Mouse (Mus musculus) gastrocnemius, postnatal 4 days (tissue): ENCODE measurements around the gene Ifitm6. TPM values are rescaled to one million over a fixed set of nuclear protein-coding genes. Genes with fewer than 3 reads are reported as not detected.
"Not testable (repeated sequence)": the region's sequence is repeated elsewhere in the genome, so short reads cannot be mapped to it uniquely, and the experiment has no call there.

Experiments used
- DNase-seq, 2 experiments: peaks; one replicate each; pipeline ENCODE4 v3.0.0; 2021 to 2022; ENCODE audit warnings: low spot score in 2 of 2, mixed read lengths in 2 of 2
- total RNA-seq, 2 experiments: library from RNA; stranded (reverse); gene quantifications; 2 replicates each; pipeline ENCODE4 v1.2.3; 2021

Gene Ifitm6
- total RNA-seq, 2 experiments from 2014 or later: 1.2 TPM; not detected in 1

DNA sequence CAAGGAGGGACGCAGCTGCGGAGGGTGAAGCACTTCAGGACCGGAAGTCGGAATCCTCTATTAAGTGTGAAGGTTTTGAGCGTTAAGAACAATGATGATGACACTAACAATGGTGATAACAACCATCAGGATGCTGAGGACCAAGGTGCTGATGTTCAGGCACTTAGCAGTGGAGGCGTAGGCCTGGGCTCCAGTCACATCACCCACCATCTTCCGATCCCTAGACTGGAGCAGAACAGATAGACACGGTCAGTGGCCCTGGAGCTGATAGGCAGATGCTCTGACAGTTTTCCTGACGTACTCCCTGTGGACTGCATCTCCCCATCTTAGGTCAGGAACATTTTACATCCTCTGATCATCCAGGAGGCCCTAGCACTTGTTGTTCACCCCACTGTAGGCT is 8.1 kb downstream of the Ifitm6 start:
- no peak for DNase-seq

DNA sequence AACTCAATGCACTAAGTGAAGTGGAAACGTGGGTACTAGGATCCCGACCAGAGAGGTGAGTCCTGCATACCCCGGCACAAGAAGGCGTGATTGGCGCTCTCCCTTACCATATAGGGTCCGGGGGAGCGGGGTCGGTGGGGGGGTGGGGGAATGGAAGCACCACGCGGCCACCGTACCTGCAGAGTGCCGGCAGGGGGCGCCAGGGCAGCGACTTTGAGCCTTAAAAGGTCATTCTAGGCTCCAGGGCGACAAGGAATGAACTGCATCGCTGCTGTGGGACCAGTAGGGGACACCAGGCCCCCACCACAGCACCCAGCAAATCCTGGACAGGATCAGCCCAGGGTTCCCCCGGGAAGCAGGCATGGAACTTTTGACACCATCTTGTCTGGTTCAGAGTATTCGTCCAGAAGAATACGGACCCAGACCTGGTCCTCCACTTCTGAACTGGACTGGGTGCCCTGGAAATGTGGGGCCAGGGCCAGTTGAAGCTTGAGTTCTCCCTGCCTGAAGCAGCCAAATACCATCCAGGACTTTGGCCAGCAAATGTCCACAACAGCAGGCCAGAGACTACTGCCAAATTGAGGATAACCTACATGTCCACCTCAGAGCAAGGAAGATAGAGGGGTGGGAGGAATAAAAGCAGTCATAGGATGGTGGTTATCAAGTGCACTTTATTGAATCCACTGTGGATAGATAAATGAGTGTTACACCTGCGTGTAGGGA is 8.6 kb downstream of the Ifitm6 start:
- DNase-seq: peak; percentile 79 to 86

DNA sequence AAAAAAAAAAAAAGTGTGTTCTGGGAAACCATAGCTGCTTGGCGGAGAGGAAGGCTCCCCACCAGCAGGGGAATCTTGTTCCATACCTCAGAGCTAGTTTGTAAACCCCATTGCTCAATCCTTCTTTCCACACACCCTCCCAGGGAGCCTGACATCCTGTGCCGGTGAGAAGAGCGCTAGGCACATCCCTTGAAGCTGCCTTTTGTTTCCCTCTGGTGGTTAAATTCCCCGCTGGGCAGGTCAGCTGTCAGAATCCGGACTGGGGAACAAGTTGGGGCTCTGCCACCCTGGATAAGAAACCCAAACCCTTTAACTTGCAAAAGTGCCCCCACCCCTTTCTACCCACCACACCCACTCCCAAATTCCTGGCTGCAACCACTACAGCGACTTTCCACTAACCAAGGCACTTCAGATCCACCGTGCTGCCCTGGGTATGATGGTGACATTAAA is 9.4 kb downstream of the Ifitm6 start:
- peak in 1 of 2 experiments; percentile 33 for DNase-seq

DNA sequence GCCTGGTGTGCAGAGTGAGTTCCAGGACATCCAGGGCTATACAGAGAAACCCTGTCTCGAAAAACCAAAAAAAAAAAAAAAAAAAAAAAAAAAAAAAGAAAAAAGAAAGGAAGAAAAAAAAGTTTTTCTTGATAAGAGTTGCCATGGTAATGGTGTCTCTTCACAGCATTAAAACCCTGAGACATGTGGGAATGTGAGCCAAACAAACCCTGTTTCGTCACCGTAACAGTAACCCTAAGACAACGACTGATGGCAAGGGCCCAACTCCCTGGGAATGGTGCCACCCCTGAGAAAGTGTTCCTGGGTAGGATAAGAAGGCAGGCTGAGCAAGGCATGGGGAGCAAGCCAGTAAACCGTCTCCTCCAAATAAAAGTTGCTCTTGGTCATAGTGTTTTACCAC is 10.8 kb downstream of the Ifitm6 start:
- DNase-seq: no peak

DNA sequence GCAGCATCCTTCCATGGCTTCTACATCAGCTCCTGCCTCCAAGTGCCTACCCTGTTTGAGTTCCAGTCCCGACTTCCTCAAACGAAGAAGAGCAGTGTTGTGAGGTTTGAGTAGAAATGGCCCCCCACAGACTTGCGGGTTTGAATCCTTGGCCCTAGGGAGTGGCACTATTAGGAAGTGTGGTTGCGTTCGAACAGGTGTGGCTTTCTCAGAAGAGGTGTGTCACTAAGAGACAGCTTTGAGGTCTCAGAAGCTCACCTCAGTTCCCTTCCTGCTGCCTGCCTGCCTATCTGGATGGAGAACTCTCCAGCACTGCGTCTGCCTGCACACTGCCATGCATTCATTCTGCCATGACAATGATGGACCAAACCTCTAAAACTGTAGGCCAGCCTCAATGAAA is 11.3 kb downstream of the Ifitm6 start:
- no peak for DNase-seq

DNA sequence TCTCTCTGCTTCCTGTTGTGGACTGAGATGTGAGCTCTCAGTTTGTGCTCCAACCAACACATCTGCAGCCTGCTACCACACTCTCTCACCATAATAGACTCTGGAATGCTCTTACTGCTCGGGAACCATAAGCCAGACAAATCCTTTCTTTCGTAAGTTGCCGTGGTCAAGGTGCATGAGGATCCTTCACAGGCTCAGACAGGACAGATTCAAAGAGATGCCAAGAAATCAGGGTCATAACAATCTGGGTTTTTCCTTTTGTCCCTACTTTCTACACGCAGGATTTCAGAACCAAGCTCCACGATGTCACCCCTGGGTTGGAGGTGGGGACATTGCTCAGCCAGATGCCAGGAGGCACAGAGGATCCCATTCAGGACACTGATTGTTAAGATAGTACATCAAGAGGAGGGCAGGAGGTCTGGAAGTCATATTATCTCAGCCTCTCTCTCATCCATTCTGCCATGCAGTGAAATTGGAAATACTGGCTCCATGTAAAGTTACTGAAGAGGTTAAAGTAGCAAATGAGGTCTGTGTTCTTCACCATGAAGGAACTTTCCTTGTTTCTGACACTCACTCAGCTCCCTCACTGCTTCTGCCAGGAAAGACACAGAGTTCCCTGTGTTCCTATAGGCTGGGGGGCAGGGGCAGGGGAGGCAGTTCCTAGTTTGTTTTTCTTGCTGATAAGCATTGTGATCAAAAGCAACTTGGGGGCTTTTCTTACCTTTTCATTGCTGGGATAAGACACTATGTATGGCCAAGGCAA is 14.3 kb downstream of the Ifitm6 start:
- no peak for DNase-seq

DNA sequence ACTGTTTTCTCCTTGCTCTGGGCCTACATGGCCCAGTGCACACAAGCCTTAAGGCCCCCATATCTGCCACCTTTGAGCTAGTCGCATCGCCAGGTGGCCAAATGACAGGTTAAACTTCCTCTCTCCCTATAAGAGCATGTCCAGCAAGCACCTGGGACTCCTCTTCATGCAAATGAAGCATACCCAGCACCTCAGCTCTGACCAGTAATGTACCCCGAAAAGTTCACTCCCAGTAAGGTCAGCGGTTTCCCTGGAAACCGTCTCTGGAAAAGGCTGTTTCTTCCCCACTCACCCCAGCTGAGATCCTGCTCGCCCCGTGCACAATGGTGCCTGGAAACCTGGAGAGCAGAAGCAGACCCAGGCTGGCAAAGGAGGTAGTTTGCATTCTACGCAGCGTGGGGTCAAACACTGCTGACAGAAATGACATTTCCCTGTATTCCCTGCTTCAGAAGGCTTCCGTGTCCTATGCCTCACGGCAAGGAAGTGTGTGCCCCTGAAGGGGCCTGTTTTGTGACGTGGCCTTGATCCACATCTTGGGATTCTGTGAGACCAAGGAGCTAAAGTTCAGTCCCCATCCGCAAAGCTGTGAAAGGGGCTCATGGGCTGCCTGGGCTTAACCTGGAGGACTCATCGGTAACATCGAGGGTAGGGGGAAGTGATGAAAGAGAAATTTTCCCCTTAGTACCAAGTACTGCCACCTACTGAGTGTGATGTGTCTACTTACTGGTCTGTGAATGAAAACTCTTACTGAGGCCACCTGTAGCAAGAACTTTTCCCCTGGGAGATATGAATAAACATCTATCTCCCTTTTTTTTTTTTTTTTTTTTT is 16.6 kb downstream of the Ifitm6 start:
- DNase-seq: no peak

DNA sequence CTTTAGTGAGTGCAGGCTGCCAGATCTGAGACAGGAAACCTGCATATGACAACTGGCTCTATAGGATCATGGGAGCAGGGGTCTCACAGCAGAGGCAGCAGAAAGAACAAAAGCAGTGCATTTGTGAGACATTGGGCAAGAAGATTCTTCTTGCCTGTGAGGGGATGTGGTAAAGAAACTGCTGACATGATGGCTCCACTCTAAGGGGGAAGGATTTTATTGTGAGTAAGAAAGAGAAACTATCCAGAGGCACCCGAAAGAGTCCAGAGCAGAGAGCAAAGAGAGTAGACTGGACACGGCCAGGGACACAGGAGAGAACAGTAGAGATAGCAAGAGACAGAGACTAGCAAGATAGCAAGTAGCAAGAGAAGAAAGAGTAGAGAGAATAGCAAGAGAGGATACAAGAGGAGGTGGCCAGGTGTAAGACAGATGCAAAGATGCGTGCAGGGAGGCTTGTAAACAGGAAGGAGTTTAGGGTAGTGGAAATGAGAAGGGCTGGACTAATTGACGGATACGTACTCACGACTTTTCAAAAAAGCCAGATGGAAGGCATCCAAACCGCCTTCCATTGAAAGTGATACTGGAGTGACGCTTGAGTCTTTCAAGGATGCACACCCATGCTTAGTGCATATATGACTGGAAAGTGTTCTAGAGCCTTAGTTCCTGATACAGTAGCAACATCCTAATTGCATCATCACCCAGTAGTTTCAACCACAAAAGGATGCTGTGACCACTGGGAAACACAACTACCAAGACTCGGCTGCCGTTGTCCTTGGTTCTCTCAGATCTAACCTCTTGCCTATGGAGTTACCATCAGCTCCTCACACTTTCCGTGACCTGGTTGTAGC is 18.6 kb downstream of the Ifitm6 start:
- no peak for DNase-seq

DNA sequence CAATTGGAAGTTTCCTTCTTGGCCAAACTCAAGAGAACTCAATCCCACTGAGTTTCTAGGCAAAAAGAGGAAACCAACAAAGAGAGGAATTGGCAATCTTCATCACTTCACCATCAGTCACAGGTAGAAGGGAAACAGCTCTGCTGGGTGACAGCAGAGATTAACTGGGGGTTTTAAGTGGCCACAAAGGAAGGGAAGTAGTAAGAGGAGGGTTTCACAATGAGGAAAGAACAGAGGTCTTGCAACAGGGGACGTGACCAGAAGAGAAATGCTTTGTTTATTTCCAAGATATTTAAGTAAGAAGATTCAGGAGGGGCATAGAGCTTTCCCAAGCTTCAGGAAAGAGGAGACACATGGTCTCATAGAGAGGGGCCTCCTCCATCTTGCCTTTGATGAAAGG is 19.9 kb downstream of the Ifitm6 start:
- no peak for DNase-seq

DNA sequence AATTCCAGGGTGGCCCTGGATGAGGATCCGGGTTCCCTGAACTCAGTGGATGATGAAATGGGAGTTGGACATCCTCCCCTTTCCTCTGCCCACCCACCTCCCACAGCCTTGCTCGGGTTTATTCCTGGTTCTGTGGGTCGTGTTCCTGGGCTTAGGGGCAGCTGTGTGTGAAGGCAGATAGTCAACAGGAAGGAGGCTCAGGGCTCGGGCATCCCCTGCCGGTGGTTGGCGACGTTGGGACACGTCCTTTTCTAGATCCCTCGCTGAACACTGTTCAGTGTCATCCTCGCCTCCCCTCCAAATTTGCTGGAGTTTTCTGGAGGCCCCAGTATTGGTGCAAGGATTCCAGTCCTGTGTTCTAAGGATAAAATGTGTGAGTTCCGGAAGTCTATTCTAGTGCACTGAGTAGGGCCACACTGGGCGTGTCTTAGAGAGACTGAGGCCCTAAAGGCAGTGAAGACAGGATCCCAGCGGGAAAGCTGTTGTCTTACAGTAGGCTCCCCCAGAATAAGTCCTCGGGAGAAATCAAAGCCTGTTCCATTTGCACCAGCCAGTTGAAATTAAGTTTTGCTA is 26.5 kb downstream of the Ifitm6 start:
- no peak for DNase-seq

DNA sequence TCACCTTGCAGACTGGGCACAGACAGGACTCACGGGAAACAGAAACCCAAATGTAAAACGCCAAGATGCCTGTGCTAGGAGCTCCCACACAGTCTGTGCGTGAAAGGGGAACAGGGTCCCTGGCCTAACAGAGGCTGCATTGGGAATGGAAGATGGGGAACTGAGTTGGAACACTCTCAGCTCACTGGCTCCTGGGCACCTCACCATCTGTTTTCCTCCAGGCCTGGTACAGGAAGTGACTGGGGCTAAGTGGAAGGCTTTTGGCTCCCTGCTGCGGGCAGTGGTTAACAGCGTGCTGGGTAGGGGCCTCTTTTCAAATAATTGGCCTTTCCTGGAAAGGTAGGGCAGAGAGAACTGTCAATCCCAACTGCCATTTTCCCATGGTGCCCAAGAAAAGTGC is 27.1 kb downstream of the Ifitm6 start:
- no peak for DNase-seq

DNA sequence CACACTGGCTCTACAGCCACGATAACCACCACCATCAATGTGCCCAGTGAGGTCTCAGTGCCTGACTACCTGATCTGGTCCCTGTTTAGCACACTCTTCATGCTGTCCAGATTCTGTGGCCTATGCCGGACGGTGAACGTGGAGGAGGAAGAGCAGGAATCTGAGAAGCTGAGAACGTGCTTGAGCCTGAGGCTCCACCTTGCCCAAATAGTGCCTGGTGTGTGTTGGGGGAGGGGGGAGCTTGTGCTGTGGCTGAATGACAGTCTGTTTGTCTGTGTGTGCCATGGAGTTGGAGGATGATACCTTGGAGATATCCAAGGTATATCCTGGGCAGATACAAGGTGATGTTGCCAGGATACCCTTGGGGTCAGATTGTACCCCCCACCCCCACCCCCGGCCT is 27.5 kb downstream of the Ifitm6 start:
- no peak for DNase-seq

DNA sequence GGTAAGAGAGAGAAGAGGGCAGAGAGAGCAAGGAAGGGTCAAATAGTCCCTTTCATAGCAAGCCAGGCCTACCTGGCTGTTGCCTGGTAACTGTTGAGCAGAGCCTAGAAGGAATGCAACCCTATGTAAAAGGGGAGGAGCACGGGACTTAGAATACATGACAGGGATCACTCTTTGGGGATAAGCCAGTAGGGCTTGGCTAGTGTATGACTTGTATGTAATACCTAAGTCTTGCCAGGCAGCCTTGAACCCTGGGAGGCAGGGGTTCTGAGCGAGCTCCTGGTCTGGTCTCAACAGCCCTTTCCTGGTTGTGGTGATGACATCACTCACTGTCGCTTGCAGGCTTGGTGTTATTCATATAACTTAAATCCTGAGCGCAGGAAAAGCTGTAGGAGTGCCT is 28.7 kb downstream of the Ifitm6 start:
- DNase-seq: no peak

DNA sequence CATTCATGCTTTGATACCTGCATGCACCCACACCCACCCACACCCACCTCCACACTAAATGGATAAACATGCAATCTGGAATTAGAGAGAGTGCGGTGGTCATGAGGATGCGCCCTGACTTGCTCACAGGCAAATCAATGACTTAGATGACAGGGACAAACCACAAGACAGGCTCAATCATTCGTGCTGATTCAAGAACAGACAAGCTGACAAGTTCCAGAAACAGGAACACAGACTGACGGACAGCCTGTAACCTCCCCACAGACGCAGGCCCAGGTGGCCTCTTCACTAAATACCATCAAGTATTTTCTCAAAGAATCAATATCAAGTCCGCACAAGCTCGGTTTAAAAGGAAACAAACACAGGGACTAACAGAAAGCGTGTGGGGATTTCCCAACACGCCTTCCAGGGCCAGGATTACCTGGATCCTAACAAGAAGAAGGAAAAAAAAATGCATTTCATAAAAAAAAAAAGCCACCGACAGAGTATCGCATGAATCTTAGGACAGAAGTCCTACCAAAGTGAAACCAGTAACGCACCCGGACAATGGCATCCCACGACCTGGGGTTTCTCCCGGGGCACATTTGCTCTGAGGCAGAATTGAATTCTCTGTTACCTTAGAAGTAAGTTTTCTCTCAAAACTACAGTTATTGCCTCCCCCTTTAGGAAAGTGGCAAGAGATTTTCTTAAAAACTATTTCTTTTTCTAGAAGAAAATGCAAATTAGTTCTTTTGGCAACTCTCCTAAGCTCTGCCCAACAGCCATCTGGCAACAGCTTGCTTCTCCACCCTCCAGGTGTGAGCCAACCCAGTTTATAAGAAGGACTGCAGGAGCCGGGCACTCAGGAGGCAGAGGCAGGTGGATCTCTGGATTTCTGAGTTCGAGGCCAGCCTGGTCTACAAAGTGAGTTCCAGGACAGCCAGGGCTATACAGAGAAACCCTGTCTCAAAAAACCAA is 30.3 kb downstream of the Ifitm6 start:
- DNase-seq: no peak

DNA sequence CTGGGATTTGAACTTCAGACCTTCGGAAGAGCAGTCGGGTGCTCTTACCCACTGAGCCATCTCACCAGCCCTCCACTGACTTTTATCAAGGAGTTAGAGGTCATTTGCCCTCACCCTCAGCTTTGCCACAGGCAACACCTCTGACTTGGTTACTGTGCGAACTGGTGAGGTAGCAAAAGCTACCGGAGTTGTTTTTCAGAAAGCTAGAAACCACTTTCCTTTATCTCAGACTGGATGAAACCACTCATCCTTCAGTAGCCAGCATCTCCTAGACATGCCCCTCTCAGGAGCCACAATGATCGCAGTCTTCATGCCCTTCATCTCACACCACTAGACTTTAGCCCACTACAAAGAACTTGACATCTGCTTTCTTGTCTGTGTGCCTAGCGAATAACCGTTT is 34.8 kb downstream of the Ifitm6 start:
- no peak for DNase-seq

DNA sequence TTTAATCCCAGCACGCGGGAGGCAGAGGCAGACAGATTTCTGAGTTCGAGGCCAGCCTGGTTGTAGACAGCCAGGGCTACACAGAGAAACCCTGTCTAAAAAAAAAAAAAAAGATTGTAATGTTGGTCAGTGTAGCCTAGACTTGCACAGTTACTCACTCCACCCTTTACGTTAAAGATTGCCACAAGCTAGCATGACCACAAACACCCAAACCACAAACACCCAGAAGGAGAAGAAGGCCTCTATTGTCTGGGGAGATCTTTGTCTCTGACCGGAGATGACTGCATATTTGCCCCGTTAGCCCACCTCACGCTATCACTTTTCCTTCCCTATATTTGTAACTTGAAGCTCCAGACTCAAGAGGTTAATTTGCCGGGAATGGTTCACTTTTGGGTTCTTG is 36.0 kb downstream of the Ifitm6 start:
- DNase-seq: no peak

DNA sequence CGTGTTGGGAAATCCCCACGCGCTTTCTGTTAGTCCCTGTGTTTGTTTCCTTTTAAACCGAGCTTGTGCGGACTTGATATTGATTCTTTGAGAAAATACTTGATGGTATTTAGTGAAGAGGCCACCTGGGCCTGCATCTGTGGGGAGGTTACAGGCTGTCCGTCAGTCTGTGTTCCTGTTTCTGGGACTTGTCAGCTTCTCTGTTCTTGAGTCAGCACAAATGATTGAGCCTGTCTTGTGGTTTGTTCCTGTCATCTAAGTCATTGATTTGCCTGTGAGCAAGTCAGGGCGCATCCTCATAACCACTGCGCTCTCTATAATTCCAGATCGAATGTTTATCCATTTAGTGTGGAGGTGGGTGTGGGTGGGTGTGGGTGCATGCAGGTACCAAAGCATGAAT is 41.0 kb downstream of the Ifitm6 start:
- not testable (repeated sequence) for DNase-seq

DNA sequence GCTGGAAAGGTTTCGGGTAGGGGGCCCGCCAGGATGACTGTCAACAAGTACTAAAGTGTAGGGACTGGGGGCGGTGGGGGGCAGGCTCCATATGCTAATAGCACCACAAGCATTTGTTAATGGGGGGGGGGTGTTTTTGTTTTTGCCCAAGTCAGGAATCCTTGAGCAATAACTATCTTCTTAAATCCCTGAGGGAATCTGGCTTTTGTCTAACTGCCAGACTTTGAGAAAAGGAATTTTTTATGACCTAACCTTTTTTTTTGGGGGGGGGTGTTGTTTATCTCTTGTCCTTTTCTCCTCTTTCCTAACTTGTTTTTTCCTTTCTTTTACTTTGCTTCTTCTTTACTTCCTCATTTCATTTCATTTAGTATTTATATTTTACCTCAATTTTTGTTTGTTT is 42.3 kb downstream of the Ifitm6 start:
- no peak for DNase-seq

DNA sequence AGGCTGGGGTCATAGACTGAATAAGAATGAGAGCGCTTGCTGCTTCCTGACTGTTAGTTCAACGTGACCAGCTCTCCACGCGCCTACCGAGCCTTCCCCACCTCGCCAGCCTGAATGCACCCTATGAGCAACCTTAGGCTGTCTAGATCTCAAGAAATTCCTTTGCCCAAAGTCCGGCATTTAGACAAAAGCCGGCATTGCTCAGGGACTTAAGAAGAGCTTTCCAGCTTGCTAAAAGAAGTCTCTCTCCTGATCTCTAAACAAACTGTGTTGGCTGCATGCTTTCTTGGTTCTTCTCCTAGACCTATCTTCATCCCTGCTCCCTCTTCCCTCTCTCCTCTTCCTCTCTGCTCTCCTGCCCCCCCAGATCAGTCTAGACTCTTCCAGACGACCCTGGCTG is 42.8 kb downstream of the Ifitm6 start:
- DNase-seq: no peak
